Mouse (Mus musculus): ENCODE measurements around the gene Galntl6. TPM values are rescaled to one million over a fixed set of nuclear protein-coding genes. Genes with fewer than 3 reads are reported as not detected.

The Galntl6 gene
- polyA plus RNA-seq, 1 experiment = not detected

DNA sequence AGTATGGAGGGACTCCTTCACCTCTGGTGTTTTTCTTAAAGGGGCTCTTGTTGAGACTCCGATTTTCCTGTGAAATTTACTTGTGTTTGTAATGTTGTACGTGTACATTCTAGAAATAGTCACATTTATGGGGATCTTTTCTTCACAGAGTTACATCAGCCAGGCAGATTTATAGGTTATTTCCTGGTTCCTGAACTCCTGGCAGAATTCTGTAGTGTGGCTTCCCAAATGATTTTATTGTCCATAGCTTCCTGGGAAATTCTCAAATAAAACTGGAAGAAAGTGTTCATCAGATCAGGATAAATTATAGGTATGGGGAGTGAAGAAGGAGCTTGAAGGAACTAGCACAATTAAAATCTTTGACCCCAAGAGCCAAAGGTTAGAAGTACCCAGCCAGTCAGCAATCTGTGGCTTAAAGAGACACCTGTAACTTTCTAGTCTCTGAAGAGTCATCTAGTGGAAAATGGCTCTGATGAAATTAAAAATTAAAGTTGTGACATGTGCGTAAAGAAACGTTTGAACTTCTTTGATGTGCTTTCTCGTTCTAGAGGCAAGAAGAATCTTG is 972.5 kb downstream of the Galntl6 start:
- 59% methylated on average over 5 of the region's 5 CpGs for WGBS
- H3K4me1 ChIP-seq (ENCODE audit: control insufficient read depth, insufficient read depth, insufficient read length) = no peaks in the 10 kb centered on the region
- TF ChIP-seq CTCF (IDR thresholded peaks at IDR 0.05; ENCODE audit: extremely low read depth, insufficient read depth, insufficient read length, insufficient replicate concordance) (no peak), POLR2A (IDR thresholded peaks at IDR 0.05; ENCODE audit: low read depth, low read length) (no peak)
- no peaks in the 10 kb centered on the region for H3K27me3 ChIP-seq (ENCODE audit: control insufficient read depth, insufficient read depth, low read length)
- no peak for DNase-seq (ENCODE audit: low read depth in 1 of 2, low spot score in 2 of 2)
- no peak overlapping the region for H3K4me3 ChIP-seq (ENCODE audit: extremely low read depth, insufficient read depth, insufficient read length)
- H3K36me3 ChIP-seq (ENCODE audit: control insufficient read depth, insufficient read depth, low read length) = no peaks in the 10 kb centered on the region
- no peak overlapping the region for H3K27ac ChIP-seq (ENCODE audit: insufficient read depth, low read length)

DNA sequence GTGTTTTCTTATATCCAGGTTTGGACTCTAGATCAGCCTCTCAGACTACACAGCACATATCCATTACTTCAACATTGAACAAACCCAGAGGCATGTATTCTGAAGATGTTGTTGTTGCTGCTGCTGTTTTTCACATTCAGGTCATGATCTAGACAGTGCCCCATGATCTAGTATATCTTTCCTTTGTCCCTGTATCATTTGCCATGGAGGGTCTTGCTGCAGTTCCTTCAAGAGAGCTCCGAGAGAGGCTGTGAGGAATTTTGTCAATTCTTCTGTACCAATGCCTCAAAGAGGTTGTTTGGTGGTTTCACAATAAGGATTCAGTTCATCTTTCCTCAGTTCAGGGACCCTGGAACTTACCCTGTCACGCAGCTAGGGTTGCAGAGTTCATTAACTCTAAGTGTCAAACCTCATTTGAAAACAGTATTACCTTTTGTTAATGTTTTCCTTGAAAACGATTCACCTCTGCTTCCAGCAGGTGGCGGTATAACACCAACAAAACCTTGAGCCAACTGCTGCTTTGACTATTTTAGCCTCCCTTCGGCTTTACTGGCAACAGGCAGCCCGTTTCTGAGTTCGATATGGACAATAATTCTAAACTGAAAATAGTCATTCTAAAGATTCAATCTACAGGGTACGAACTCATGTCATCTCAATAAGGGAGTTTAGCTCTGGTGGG is 973.1 kb downstream of the Galntl6 start:
- no peak for TF ChIP-seq CTCF (IDR thresholded peaks at IDR 0.05; ENCODE audit: extremely low read depth, insufficient read depth, insufficient read length, insufficient replicate concordance)
- no peak for TF ChIP-seq POLR2A (IDR thresholded peaks at IDR 0.05; ENCODE audit: low read depth, low read length)
- Histone ChIP-seq H3K4me1 (ENCODE audit: control insufficient read depth, insufficient read depth, insufficient read length) (no peaks in the 10 kb centered on the region), H3K36me3 (ENCODE audit: control insufficient read depth, insufficient read depth, low read length) (no peaks in the 10 kb centered on the region), H3K27me3 (ENCODE audit: control insufficient read depth, insufficient read depth, low read length) (no peaks in the 10 kb centered on the region), H3K27ac (ENCODE audit: insufficient read depth, low read length) (no peak overlapping the region), H3K4me3 (ENCODE audit: extremely low read depth, insufficient read depth, insufficient read length) (no peak overlapping the region)
- WGBS = 18% methylated on average over 8 of the region's 8 CpGs
- DNase-seq (ENCODE audit: low read depth in 1 of 2, low spot score in 2 of 2) = no peak

DNA sequence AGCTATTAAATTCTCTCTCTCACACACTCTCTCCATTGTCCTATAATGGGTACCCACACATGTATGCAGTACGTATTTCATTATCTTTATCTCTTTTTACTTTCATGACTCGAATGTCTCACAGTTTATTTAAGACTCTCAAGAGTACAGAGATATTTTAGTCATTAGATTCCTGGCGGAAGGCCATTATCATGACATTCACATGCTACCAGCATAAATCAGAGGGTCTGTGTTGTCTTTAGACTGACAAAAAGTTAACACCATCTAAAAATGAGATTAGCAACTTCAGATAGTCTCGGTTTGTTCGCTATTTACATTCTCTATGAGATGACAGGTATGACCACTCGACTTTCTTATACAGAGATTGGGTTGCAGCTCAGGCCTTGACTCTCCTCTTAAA is 985.4 kb downstream of the Galntl6 start:
- DNase-seq (ENCODE audit: low read depth in 1 of 2, low spot score in 2 of 2) = no peak
- no peaks in the 10 kb centered on the region for H3K36me3 ChIP-seq (ENCODE audit: control insufficient read depth, insufficient read depth, low read length)
- H3K27me3 ChIP-seq (ENCODE audit: control insufficient read depth, insufficient read depth, low read length) = no peaks in the 10 kb centered on the region
- no peak overlapping the region for H3K27ac ChIP-seq (ENCODE audit: insufficient read depth, low read length)
- no peaks in the 10 kb centered on the region for H3K4me1 ChIP-seq (ENCODE audit: control insufficient read depth, insufficient read depth, insufficient read length)
- TF ChIP-seq POLR2A (IDR thresholded peaks at IDR 0.05; ENCODE audit: low read depth, low read length) = no peak
- TF ChIP-seq CTCF (IDR thresholded peaks at IDR 0.05; ENCODE audit: extremely low read depth, insufficient read depth, insufficient read length, insufficient replicate concordance) = no peak
- WGBS = 84% methylated on average over 6 of the region's 6 CpGs
- no peak overlapping the region for H3K4me3 ChIP-seq (ENCODE audit: extremely low read depth, insufficient read depth, insufficient read length)

DNA sequence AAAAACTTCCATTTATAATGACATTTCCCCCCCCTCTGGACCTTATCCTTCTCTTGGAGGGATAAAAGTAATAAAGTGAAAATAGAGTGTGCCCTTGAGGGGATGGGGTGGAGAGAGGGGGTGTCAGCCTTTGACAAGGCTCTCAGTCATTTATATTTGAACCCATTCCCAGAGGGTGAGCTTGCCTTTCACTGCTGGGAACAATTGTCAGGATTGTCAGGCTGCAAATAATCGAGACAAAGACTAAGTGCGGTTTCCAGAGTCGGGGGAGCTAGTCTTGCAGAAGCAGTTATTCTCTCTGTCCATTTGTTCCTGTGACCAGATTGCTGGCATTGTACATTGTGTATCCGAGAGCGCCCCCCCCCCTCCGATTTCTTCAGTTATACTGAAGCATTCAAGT is 988.9 kb downstream of the Galntl6 start:
- TF ChIP-seq CTCF (IDR thresholded peaks at IDR 0.05; ENCODE audit: extremely low read depth, insufficient read depth, insufficient read length, insufficient replicate concordance) = no peak
- H3K27me3 ChIP-seq (ENCODE audit: control insufficient read depth, insufficient read depth, low read length) = no peaks in the 10 kb centered on the region
- H3K4me3 ChIP-seq (ENCODE audit: extremely low read depth, insufficient read depth, insufficient read length) = no peak overlapping the region
- 77% methylated on average over 6 of the region's 6 CpGs for WGBS
- no peak overlapping the region for H3K27ac ChIP-seq (ENCODE audit: insufficient read depth, low read length)
- no peaks in the 10 kb centered on the region for H3K36me3 ChIP-seq (ENCODE audit: control insufficient read depth, insufficient read depth, low read length)
- H3K4me1 ChIP-seq (ENCODE audit: control insufficient read depth, insufficient read depth, insufficient read length) = no peaks in the 10 kb centered on the region
- DNase-seq (ENCODE audit: low read depth in 1 of 2, low spot score in 2 of 2) = no peak

DNA sequence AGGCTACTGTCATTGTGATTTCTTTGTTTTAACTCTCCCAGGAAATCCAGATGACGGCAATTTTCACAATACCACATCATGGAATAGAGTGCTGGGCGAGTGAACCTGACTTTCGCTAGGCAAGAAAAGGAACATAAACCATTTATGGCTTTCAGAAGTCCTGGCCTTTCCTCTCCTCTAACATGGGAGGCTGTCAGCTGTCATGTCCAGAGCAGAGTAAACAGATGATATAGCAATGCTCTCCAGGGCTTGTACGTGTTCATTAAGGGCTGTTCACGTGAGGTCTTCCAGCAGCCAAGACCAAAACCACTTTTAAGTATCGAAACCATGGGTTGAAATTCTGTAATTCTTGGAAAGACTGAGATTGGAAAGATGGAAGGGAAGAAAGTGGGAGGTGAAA is 989.3 kb downstream of the Galntl6 start:
- H3K27ac ChIP-seq (ENCODE audit: insufficient read depth, low read length) = no peak overlapping the region
- no peak for TF ChIP-seq POLR2A (IDR thresholded peaks at IDR 0.05; ENCODE audit: low read depth, low read length)
- TF ChIP-seq CTCF (IDR thresholded peaks at IDR 0.05; ENCODE audit: extremely low read depth, insufficient read depth, insufficient read length, insufficient replicate concordance) = no peak
- H3K4me1 ChIP-seq (ENCODE audit: control insufficient read depth, insufficient read depth, insufficient read length) = no peaks in the 10 kb centered on the region
- H3K4me3 ChIP-seq (ENCODE audit: extremely low read depth, insufficient read depth, insufficient read length) = no peak overlapping the region
- 90% methylated on average over 6 of the region's 6 CpGs for WGBS
- H3K36me3 ChIP-seq (ENCODE audit: control insufficient read depth, insufficient read depth, low read length) = no peaks in the 10 kb centered on the region
- no peak for DNase-seq (ENCODE audit: low read depth in 1 of 2, low spot score in 2 of 2)
- no peaks in the 10 kb centered on the region for H3K27me3 ChIP-seq (ENCODE audit: control insufficient read depth, insufficient read depth, low read length)

DNA sequence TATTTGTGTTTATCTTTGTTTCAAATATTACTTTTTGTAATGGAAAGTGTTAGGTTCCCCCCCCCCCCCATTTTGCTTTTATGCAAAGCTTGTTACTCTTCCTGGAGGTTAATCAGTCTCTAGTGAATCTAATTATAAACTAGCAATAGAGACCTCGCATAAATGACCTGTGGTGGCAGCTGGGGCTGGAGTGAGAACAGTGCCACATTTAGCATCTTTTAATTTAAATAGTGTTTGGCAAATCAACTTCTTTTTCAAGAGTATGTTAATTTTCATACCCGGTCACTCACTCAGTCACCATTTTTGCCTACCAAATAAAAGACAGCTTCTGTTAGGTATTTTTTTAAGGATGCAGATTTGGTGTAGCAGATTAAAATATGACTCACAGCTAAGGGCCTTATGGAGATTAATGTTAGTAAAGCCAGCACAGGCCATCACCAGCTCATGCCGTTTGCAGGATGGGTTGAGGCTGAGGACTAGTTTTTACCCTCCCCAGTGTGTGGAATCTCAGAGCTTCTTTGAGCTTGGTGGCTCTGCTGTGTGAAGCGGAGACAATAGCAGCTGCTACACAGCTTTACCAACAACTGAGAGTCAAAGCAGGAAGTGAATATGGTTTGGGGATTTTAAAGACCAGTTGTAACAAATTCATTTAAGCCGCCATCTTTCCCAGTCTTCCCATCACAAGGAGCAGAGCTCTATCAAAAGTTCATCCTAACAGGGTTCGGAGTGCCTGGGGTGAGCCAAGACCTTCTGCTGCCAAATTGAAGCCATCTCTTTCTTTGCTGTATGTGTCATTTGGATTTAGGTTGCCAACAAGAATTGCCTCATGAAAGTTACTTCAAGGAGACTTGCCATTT is 990.0 kb downstream of the Galntl6 start:
- TF ChIP-seq CTCF (IDR thresholded peaks at IDR 0.05; ENCODE audit: extremely low read depth, insufficient read depth, insufficient read length, insufficient replicate concordance) = no peak
- TF ChIP-seq POLR2A (IDR thresholded peaks at IDR 0.05; ENCODE audit: low read depth, low read length) = no peak
- WGBS = 84% methylated on average over 6 of the region's 6 CpGs
- no peak overlapping the region for H3K27ac ChIP-seq (ENCODE audit: insufficient read depth, low read length)
- no peak for DNase-seq (ENCODE audit: low read depth in 1 of 2, low spot score in 2 of 2)
- no peaks in the 10 kb centered on the region for H3K27me3 ChIP-seq (ENCODE audit: control insufficient read depth, insufficient read depth, low read length)
- no peaks in the 10 kb centered on the region for H3K36me3 ChIP-seq (ENCODE audit: control insufficient read depth, insufficient read depth, low read length)
- no peaks in the 10 kb centered on the region for H3K4me1 ChIP-seq (ENCODE audit: control insufficient read depth, insufficient read depth, insufficient read length)
- no peak overlapping the region for H3K4me3 ChIP-seq (ENCODE audit: extremely low read depth, insufficient read depth, insufficient read length)
